Mouse (Mus musculus) stomach, embryonic 14.5 days (tissue): ENCODE data around the gene Ybey. TPM values are rescaled to one million over a fixed set of nuclear protein-coding genes. Genes with fewer than 3 reads are reported as not detected.

Experiments
- ATAC-seq: fragments of 200-750 bp; cut with Nextera tagmentation; 2 replicates; pipeline ENCODE4 v1.8.0; 2017; ENCODE audit warnings: low read depth, moderate TSS enrichment; ENCODE audit not compliant: insufficient number of reproducible peaks, insufficient read depth, low FRiP score
- H3K27ac ChIP-seq: fragments of 300-500 bp; sonication (generic); 2 replicates; pipeline ENCODE4 v1.5.1; 2014; ENCODE audit warnings: mild to moderate bottlenecking, low read length, moderate library complexity, mixed read lengths
- H3K27me3 ChIP-seq: fragments of 300-500 bp; sonication (generic); 2 replicates; pipeline ENCODE4 v1.6.1; 2014; ENCODE audit warnings: low read length, control low read depth, mixed read lengths; ENCODE audit not compliant: control insufficient read depth, insufficient read depth
- H3K36me3 ChIP-seq: fragments of 300-500 bp; sonication (generic); 2 replicates; pipeline ENCODE4 v1.6.1; 2014; ENCODE audit warnings: mild to moderate bottlenecking, control low read depth, low read length, moderate library complexity, mixed read lengths; ENCODE audit not compliant: control insufficient read depth, insufficient read depth
- H3K4me1 ChIP-seq: fragments of 300-500 bp; sonication (generic); 2 replicates; pipeline ENCODE4 v1.6.1; 2014; ENCODE audit warnings: low read length, control low read depth, mixed read lengths; ENCODE audit not compliant: control insufficient read depth, insufficient read depth
- H3K4me2 ChIP-seq: fragments of 300-500 bp; sonication (generic); replicated peaks from 2 replicates; pipeline ENCODE4 v1.6.1; 2014; ENCODE audit warnings: low read depth, low read length, control low read depth
- H3K4me3 ChIP-seq: fragments of 300-500 bp; sonication (generic); 2 replicates; pipeline ENCODE4 v1.5.1; 2014; ENCODE audit warnings: low read depth, low read length, control low read depth
- H3K9ac ChIP-seq: fragments of 300-500 bp; sonication (generic); replicated peaks from 2 replicates; pipeline ENCODE4 v1.6.1; 2014; ENCODE audit warnings: low read depth, mild to moderate bottlenecking, control low read depth, low read length, moderate library complexity, mixed read lengths
- H3K9me3 ChIP-seq: fragments of 300-500 bp; sonication (generic); 2 replicates; pipeline ENCODE4 v1.6.1; 2016; ENCODE audit warnings: low read depth, low read length, control low read depth; ENCODE audit not compliant: control insufficient read depth
- WGBS: fragments of 180-500 bp; shearing (Covaris S2); extraction: QIAGEN DNeasy Blood & Tissue Kit; methylation state at CpG from one replicate; pipeline ENCODE4 v1.1.7; 2014; 5-methylcytosine and 5-hydroxymethylcytosine counted together
- polyA plus RNA-seq: library from polyadenylated mRNA; unstranded; fragments of >200 nt; fragmentation: Nextera tagmentation; extraction: Ambion mirVana; gene quantifications from 2 replicates; pipeline ENCODE4 v1.2.1, GENCODE M21; 2014

Gene Ybey
- polyA plus RNA-seq, 1 experiment from 2014 or later, result 5.8 TPM

DNA sequence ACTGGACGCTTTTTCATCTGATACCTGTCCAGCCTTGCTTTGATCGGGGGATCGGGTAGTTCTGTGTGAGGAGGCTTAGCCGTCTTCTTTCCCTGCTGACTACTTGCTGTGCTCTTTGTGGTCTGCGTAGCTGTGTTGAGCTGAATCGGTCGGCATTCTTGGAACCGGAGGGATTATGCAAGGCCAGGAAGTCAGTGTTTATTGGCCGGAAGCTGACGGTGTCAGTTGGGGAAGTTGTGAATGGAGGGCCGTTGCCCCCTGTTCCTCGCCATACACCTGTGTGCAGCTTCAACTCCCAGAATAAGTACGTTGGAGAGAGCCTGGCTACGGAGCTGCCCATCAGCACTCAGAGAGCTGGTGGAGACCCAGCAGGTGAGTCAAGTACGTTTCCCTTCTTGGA is 20.3 kb upstream of the Ybey start:
- 92% methylated on average over 15 of the region's 15 CpGs for WGBS
- no peak overlapping the region for H3K9ac ChIP-seq
- peaks cover 72% of the 10 kb centered on the region for H3K36me3 ChIP-seq
- no peak overlapping the region for H3K4me2 ChIP-seq
- no peaks in the 10 kb centered on the region for H3K27me3 ChIP-seq
- no peak overlapping the region for H3K27ac ChIP-seq
- no peaks in the 10 kb centered on the region for H3K9me3 ChIP-seq
- H3K4me3 ChIP-seq, result no peak overlapping the region
- no peak for ATAC-seq
- H3K4me1 ChIP-seq, result no peaks in the 10 kb centered on the region

DNA sequence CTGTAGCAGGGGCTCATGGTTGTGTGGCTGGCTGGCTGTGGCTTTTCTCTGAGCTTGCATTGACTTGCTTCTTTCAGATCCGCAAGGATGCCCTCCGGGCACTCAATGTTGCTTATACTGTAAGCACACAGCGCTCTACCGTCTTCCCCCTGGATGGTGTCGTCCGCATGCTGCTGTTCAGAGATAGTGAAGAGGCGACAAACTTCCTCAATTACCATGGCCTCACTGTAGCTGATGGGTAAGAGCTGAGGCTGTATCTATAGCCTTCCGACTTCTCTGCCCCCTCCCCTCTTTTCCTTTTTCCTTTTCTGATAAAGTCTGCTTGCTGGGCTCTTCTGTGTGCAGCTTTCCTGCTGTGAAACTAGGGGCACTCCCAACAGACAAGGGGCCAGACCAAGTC is 19.4 kb upstream of the Ybey start:
- Histone ChIP-seq H3K27me3 (no peaks in the 10 kb centered on the region), H3K9ac (no peak overlapping the region), H3K4me2 (no peak overlapping the region), H3K27ac (no peak overlapping the region), H3K9me3 (no peaks in the 10 kb centered on the region), H3K36me3 (peaks cover 71% of the 10 kb centered on the region), H3K4me1 (no peaks in the 10 kb centered on the region), H3K4me3 (no peak overlapping the region)
- 92% methylated on average over 8 of the region's 8 CpGs for WGBS
- ATAC-seq, result no peak

DNA sequence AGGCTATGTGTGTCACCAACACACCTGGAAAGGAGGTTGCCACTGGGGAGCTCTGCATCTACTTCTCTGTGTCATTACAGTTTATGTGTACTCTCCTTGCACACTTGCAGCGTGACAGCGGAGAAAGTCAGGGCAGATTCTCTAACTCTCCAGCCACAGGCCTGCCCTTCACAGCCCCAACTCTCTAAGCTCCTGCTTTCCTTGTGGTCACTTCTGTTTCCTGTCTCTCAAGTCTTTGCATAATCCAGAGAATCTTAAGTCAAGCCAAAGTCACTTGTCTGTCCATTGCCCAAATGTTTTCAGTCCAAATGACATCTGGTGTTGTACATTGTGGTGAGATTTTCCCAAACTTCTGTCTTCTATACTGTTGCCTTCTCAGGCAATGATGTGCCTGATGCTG is 17.4 kb upstream of the Ybey start:
- Histone ChIP-seq H3K27ac (no peak overlapping the region), H3K27me3 (no peaks in the 10 kb centered on the region), H3K9me3 (no peaks in the 10 kb centered on the region), H3K4me3 (no peak overlapping the region), H3K4me2 (no peak overlapping the region), H3K9ac (no peak overlapping the region), H3K36me3 (peaks cover 82% of the 10 kb centered on the region), H3K4me1 (no peaks in the 10 kb centered on the region)
- WGBS, result 91% methylated on average over 2 of the region's 2 CpGs
- ATAC-seq, result no peak

DNA sequence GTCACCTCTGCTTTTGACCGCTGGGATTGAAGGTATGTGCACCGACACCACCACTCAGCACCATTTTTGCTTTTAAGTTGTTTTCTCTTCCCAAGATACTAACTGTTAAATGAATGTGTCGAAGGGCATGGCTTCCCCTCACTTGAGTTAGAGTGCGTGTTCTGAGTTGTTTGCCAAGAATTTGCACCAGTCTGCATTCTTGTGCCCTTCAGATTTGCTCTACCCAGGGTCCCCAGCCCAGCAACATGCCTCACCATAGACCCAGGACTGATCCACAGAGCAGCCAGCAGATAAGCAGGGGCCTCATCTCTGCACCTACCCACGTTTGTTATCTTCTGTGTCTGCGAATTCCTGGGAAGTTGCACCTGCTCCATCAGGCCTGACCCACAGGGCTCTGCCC is 12.6 kb upstream of the Ybey start:
- Histone ChIP-seq H3K4me2 (no peak overlapping the region), H3K27ac (no peak overlapping the region), H3K9me3 (no peaks in the 10 kb centered on the region), H3K4me3 (no peak overlapping the region), H3K27me3 (no peaks in the 10 kb centered on the region), H3K9ac (no peak overlapping the region), H3K4me1 (no peaks in the 10 kb centered on the region), H3K36me3 (peaks cover 79% of the 10 kb centered on the region)
- 87% methylated on average over 6 of the region's 6 CpGs for WGBS
- no peak for ATAC-seq

DNA sequence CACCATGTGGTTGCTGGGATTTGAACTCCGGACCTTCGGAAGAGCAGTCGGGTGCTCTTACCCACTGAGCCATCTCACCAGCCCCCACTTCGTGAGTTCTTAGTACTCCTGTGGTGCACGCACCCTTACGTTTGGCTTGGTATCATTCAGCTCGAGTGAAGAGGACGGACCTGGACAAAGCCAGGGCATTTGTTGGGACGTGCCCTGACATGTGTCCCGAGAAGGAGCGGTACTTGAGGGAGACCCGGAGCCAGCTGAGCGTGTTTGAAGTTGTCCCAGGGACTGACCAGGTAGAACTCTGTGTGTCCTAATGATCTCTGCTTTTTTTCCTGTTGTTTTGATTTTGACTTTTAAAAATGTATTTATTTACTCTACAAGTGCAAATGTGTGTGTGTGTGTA is 11.9 kb upstream of the Ybey start:
- no peak for ATAC-seq
- peaks cover 82% of the 10 kb centered on the region for H3K36me3 ChIP-seq
- no peak overlapping the region for H3K4me2 ChIP-seq
- H3K9me3 ChIP-seq, result no peaks in the 10 kb centered on the region
- no peak overlapping the region for H3K9ac ChIP-seq
- H3K4me3 ChIP-seq, result no peak overlapping the region
- WGBS, result 86% methylated on average over 13 of the region's 13 CpGs
- no peaks in the 10 kb centered on the region for H3K27me3 ChIP-seq
- no peaks in the 10 kb centered on the region for H3K4me1 ChIP-seq
- no peak overlapping the region for H3K27ac ChIP-seq

DNA sequence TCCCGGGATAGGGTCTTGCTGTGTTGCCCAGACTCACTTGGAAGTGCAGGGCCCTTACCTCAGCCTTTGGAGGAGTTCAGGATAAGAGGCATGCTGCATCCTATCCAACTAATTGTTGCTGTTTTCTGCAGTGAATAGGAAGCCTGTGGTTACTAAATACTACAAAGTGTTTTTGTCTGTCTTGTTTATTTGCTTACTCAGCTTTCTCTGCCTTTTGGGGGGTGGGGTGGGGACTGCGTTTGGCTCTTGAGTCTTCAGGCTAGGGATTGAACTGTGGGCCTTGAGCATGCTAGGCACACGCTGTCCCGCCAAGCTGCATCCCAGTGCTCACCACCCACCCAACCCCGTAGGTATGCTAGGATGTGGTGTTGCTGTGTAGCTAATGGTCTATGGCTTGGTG is 4.8 kb upstream of the Ybey start:
- Histone ChIP-seq H3K9me3 (no peaks in the 10 kb centered on the region), H3K36me3 (peaks cover 38% of the 10 kb centered on the region), H3K4me2 (no peak overlapping the region), H3K27me3 (no peaks in the 10 kb centered on the region), H3K4me3 (no peak overlapping the region), H3K4me1 (no peaks in the 10 kb centered on the region), H3K9ac (no peak overlapping the region), H3K27ac (no peak overlapping the region)
- no peak for ATAC-seq
- WGBS, result 92% methylated on average over 5 of the region's 5 CpGs

DNA sequence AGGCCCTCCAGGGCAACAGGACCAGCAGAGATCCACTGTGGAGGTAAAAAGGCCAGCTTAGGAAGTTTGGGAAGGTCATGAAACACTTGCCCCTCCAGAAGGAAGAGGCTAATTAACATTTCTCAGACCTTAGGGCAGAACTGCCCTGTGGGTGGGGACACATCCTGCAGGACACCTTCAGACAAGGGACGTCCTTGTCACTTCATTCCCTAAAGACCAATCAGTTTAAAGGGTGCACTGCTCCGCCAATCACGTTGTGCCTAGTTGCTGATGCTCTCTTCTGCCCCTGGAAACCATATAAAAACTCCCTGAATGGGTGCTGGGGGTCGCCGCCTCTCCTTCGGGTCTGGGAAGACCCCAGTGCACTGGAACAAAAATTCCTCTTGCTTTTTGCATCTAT is 6.2 kb downstream of the Ybey start:
- Histone ChIP-seq H3K4me1 (no peaks in the 10 kb centered on the region; the same call in 1 of the 2 replicates), H3K27me3 (no peaks in the 10 kb centered on the region), H3K4me2 (no peak overlapping the region), H3K9ac (no peak overlapping the region), H3K9me3 (peaks cover 3% of the 10 kb centered on the region; the same call in 1 of the 2 replicates), H3K27ac (no peak overlapping the region), H3K36me3 (no peaks in the 10 kb centered on the region), H3K4me3 (no peak overlapping the region)
- ATAC-seq, result no peak
- 86% methylated on average over 6 of the region's 6 CpGs for WGBS

DNA sequence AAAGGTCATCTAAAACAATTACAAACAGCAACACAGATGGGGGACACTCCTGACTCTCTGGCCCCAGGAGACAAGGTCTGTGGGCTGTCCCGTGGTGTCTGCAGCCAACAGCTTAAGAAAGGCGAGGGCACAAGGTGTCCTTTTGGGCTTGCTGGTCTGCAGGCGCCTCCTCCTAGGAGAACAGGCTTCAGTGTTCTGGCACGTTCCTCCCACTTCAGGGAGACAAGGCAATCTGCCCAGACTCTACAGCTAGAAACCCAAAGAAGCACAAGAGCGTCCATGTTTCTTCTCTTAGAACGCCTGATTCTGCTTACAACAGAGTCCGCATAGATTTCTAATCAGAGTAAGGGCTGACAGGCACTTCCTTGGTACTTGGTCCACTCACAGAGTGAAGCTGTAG is 6.6 kb downstream of the Ybey start:
- H3K27ac ChIP-seq, result no peak overlapping the region
- no peak overlapping the region for H3K4me3 ChIP-seq
- no peak overlapping the region for H3K4me2 ChIP-seq
- no peaks in the 10 kb centered on the region for H3K4me1 ChIP-seq
- H3K9ac ChIP-seq, result no peak overlapping the region
- H3K36me3 ChIP-seq, result no peaks in the 10 kb centered on the region
- peaks cover 3% of the 10 kb centered on the region; the same call in 1 of the 2 replicates for H3K9me3 ChIP-seq
- ATAC-seq, result no peak
- WGBS, result 91% methylated on average over 7 of the region's 7 CpGs
- H3K27me3 ChIP-seq, result no peaks in the 10 kb centered on the region

DNA sequence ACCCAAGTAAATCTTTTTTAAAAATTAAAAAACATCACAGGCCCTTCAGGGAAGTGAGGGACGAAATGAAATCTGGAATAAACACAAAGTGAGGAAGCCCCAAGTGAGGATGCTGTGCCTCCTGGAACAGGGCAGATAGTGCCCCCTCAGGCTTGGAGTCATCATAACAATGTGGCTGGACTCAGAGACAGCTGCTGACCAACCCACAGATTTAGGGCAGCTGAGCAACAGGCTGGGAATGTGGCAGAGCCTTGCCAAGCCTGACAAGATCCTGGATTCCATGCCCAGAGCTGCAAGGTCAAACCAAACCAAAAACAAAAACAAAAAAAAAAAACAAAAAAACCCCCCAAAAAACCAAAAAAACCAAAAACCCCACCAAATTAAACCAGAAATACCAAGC is 7.7 kb downstream of the Ybey start:
- no peaks in the 10 kb centered on the region for H3K36me3 ChIP-seq
- H3K4me2 ChIP-seq, result no peak overlapping the region
- no peak for ATAC-seq
- no peaks in the 10 kb centered on the region for H3K4me1 ChIP-seq
- no peak overlapping the region for H3K4me3 ChIP-seq
- 88% methylated on average over 1 of the region's 1 CpGs for WGBS
- H3K27ac ChIP-seq, result no peak overlapping the region
- H3K9me3 ChIP-seq, result peaks cover 3% of the 10 kb centered on the region; the same call in 1 of the 2 replicates
- H3K27me3 ChIP-seq, result no peaks in the 10 kb centered on the region
- no peak overlapping the region for H3K9ac ChIP-seq
